Mouse (Mus musculus) liver, postnatal 0 days (tissue): ENCODE measurements around the gene Gapt. TPM values are rescaled to one million over a fixed set of nuclear protein-coding genes. Genes with fewer than 3 reads are reported as not detected.

Experiments used
- ATAC-seq: fragments of 200-750 bp; cut with Nextera tagmentation; 2 replicates; pipeline ENCODE4 v1.8.0; 2017; ENCODE audit warnings: mild to moderate bottlenecking, moderate library complexity
- DNase-seq: peaks from one replicate; pipeline ENCODE4 v3.0.0-alpha.2; 2016
- H3K27ac ChIP-seq: fragments of 300-500 bp; sonication (generic); 2 replicates; pipeline ENCODE4 v1.5.1; 2014; ENCODE audit warnings: antibody characterized with exemption, moderate library complexity, mild to moderate bottlenecking, low read depth
- H3K27me3 ChIP-seq: fragments of 300-500 bp; sonication (generic); 2 replicates; pipeline ENCODE4 v1.6.1; 2014; ENCODE audit warnings: low read length, control low read depth, mixed read lengths; ENCODE audit not compliant: insufficient read depth
- H3K36me3 ChIP-seq: fragments of 300-500 bp; sonication (generic); replicated peaks from 2 replicates; pipeline ENCODE4 v1.6.1; 2014; ENCODE audit warnings: mild to moderate bottlenecking, control low read depth, low read length, moderate library complexity, mixed read lengths; ENCODE audit not compliant: insufficient read depth
- H3K4me1 ChIP-seq: fragments of 300-500 bp; sonication (generic); 2 replicates; pipeline ENCODE4 v1.6.1; 2014; ENCODE audit warnings: antibody characterized with exemption, mild to moderate bottlenecking, control low read depth; ENCODE audit not compliant: insufficient read depth
- H3K4me2 ChIP-seq: fragments of 300-500 bp; sonication (generic); 2 replicates; pipeline ENCODE4 v1.6.1; 2014; ENCODE audit warnings: low read depth, mild to moderate bottlenecking, low read length, moderate library complexity, mixed read lengths
- H3K4me3 ChIP-seq: fragments of 300-500 bp; sonication (generic); 2 replicates; pipeline ENCODE4 v1.5.1; 2014; ENCODE audit warnings: low read depth, low read length
- H3K9ac ChIP-seq: fragments of 300-500 bp; sonication (generic); replicated peaks from 2 replicates; pipeline ENCODE4 v1.6.1; 2014; ENCODE audit warnings: mild to moderate bottlenecking, moderate library complexity
- H3K9me3 ChIP-seq: fragments of 300-500 bp; sonication (generic); 2 replicates; pipeline ENCODE4 v1.6.1; 2016; ENCODE audit warnings: mild to moderate bottlenecking, control low read depth, low read length, mixed read lengths
- CTCF ChIP-seq: sonication (generic); IDR thresholded peaks from 2 replicates; pipeline ENCODE4 v1.5.1; 2016; ENCODE audit warnings: antibody characterized with exemption, low read depth
- EP300 ChIP-seq: IDR thresholded peaks from 2 replicates; pipeline ENCODE4 v1.6.1; 2016; ENCODE audit warnings: antibody characterized with exemption, low read depth, mild to moderate bottlenecking
- WGBS: fragments of 180-500 bp; shearing (Covaris S2); extraction: QIAGEN DNeasy Blood & Tissue Kit; methylation state at CpG from one replicate; pipeline ENCODE4 v1.1.7; 2014; ENCODE audit not compliant: insufficient replicate concordance; 5-methylcytosine and 5-hydroxymethylcytosine counted together
- polyA plus RNA-seq: library from polyadenylated mRNA; unstranded; fragments of >200 nt; fragmentation: Nextera tagmentation; extraction: Ambion mirVana; gene quantifications from 2 replicates; pipeline ENCODE4 v1.2.1, GENCODE M21; 2015

Gapt gene
- polyA plus RNA-seq, 1 experiment from 2014 or later = 3.5 TPM

DNA sequence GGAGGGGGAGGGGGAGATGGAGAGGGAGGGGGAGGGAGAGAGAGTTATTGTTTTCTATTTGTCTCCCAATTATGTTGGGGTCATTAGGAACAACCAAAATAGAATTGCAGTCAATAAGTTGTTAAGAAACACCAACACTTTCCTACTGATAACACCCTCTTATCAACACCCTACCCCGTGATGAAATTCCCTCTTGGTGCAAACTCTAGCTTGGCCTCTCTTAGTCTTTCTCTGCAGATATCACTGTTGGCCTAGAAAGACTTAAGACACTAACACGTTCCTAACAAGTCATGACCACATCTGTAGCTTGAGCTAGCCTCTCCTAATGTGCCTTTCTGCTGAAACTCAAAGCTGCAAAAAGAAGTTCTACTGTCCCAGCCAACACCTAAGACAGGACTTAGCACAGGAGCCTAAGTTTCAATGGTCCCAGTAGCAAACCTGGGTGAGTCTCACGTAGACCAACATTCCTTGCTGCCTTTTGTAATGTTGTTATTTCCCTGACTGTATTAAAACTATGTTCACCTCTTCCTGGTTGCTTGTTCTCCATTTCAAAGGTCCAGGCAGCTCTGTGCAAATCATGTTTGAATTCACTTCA, 11.1 kb upstream of the Gapt start:
- DNase-seq (no peak), ATAC-seq (no peak)
- no peaks in the 10 kb centered on the region for H3K4me1 ChIP-seq
- H3K9me3 ChIP-seq = no peaks in the 10 kb centered on the region
- no peak for TF ChIP-seq EP300
- TF ChIP-seq CTCF = no peak
- no peak overlapping the region for H3K27ac ChIP-seq
- 70% methylated on average over 3 of the region's 3 CpGs for WGBS
- no peaks in the 10 kb centered on the region for H3K27me3 ChIP-seq
- no peak overlapping the region for H3K4me2 ChIP-seq
- no peaks in the 10 kb centered on the region for H3K36me3 ChIP-seq
- H3K4me3 ChIP-seq = no peak overlapping the region
- no peak overlapping the region for H3K9ac ChIP-seq

DNA sequence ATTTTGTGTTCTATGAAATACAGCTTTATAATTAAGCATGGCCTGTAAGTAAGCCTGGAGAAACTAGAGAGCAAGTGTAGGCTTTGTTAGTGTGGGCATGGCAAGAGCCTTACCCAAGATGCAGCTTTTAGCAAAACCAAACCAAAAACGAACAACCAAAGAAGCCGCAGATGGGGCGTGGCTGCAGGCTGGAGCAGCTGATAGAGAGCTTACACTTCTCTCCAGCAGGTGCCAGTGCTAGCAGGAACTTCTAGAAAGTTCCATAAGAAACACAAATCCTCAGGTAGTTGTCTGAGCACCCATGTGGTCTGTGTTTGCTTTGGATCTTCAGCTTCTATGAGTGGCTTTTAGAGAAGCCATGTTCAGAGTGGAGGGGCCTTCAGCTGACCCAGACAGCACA, 9.5 kb upstream of the Gapt start:
- Histone ChIP-seq H3K36me3 (no peaks in the 10 kb centered on the region), H3K4me2 (no peak overlapping the region), H3K9me3 (no peaks in the 10 kb centered on the region), H3K4me1 (no peaks in the 10 kb centered on the region), H3K27ac (no peak overlapping the region), H3K4me3 (no peak overlapping the region), H3K9ac (no peak overlapping the region), H3K27me3 (no peaks in the 10 kb centered on the region)
- TF ChIP-seq EP300 (no peak), CTCF (peak; percentile 20; the same call in 1 of the 2 replicates)
- DNase-seq (no peak), ATAC-seq (peak; percentile 51)
- WGBS = 59% methylated on average over 3 of the region's 3 CpGs

- WGBS = 35% methylated on average over 6 of the region's 6 CpGs
- TF ChIP-seq EP300 (no peak), CTCF (no peak)
- Histone ChIP-seq H3K27ac (peak overlapping the region; percentile 55; the same call in 1 of the 2 replicates), H3K36me3 (no peaks in the 10 kb centered on the region), H3K9ac (no peak overlapping the region), H3K9me3 (no peaks in the 10 kb centered on the region), H3K27me3 (no peaks in the 10 kb centered on the region), H3K4me2 (no peak overlapping the region), H3K4me3 (no peak overlapping the region), H3K4me1 (no peaks in the 10 kb centered on the region)
- 0 out of 2 replicates have a peak, but pooled peaks have one; percentile 28 for ATAC-seq
- no peak for DNase-seq
Measured at GRCm38 (mm10) chr13:110363722-110364121, 6.7 kb upstream of the Gapt start.

DNA sequence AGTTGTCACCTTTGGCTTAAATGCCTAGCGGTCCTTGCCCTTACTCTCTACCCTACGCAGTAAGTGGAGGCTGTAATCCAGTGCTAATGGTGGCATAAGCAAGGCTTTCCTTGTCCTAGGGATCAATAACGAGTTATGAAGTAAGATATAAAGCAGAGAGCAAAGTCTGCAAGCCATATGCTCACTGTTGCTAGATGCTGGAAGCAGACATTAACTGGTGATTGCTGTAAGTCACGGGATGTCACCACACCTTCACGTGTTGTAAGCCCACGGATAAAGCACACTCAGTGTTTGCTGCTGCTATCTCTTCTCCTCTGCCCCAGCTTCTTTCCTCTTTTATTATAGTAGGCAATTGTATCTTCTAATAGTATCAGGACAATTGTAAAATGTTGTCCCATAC, 5.9 kb downstream of the Gapt start:
- no peak for DNase-seq

GRCm38 (mm10) chr13:110346707-110347106, 10.3 kb downstream of the Gapt start:
- no peak for ATAC-seq
- no peak for DNase-seq
- H3K4me1 ChIP-seq = no peaks in the 10 kb centered on the region
- no peaks in the 10 kb centered on the region for H3K9me3 ChIP-seq
- H3K9ac ChIP-seq = no peak overlapping the region
- H3K4me3 ChIP-seq = no peak overlapping the region
- no peak overlapping the region for H3K27ac ChIP-seq
- TF ChIP-seq CTCF (no peak), EP300 (no peak)
- no peaks in the 10 kb centered on the region for H3K36me3 ChIP-seq
- H3K27me3 ChIP-seq = no peaks in the 10 kb centered on the region
- H3K4me2 ChIP-seq = no peak overlapping the region
- 29% methylated on average over 7 of the region's 7 CpGs for WGBS

More for the DNA sequence above, 5.9 kb downstream of the Gapt start:
- ATAC-seq = no peak
- 64% methylated on average over 6 of the region's 6 CpGs for WGBS
- Histone ChIP-seq H3K4me1 (no peaks in the 10 kb centered on the region), H3K4me2 (no peak overlapping the region), H3K4me3 (no peak overlapping the region), H3K9me3 (no peaks in the 10 kb centered on the region), H3K36me3 (no peaks in the 10 kb centered on the region), H3K27me3 (no peaks in the 10 kb centered on the region), H3K9ac (no peak overlapping the region), H3K27ac (no peak overlapping the region)
- TF ChIP-seq EP300 (no peak), CTCF (no peak)

DNA sequence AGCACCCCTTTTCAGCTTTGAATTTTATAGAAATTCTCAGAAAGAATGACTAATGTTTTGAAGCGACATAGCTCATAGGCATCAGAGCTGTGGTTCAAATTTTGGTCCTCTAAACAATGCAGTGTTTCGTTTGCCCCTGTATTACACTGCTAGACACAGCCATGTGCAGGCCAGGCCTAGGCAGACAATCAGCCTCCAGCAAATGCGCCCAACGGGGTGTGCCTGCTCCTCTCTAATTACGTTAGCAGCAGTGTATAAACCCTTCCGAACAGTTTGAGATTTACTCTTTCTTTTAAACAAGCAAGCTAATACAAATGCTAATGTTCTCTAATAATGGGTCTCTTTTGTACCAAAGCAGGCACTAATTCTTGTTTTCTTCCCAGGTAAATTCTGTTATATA, 14.4 kb downstream of the Gapt start:
- H3K4me2 ChIP-seq = no peak overlapping the region

More for the DNA sequence above, 14.4 kb downstream of the Gapt start:
- ATAC-seq = no peak
- no peak overlapping the region for H3K27ac ChIP-seq
- no peak for DNase-seq
- TF ChIP-seq CTCF (no peak), EP300 (no peak)
- H3K27me3 ChIP-seq = no peaks in the 10 kb centered on the region
- H3K9me3 ChIP-seq = no peaks in the 10 kb centered on the region
- H3K9ac ChIP-seq = no peak overlapping the region
- no peak overlapping the region for H3K4me3 ChIP-seq
- H3K36me3 ChIP-seq = no peaks in the 10 kb centered on the region
- H3K4me1 ChIP-seq = no peaks in the 10 kb centered on the region
- 82% methylated on average over 6 of the region's 6 CpGs for WGBS
